Mouse (Mus musculus): Measurements from ENCODE around the gene Tppp3. TPM values are rescaled to one million over a fixed set of nuclear protein-coding genes. Genes with fewer than 3 reads are reported as not detected.
A peak's percentile ranks its signal among the peaks of the same experiment; 100 is the strongest.

Tppp3 gene
- polyA plus RNA-seq, 1 experiment = 0.34 TPM

GRCm38 (mm10) chr8:105514194-105514593 is 42.9 kb upstream of the Tppp3 start:
- Histone ChIP-seq H3K9me3 (ENCODE audit: control insufficient read depth, low read length) (no peaks in the 10 kb centered on the region), H3K4me1 (ENCODE audit: control insufficient read depth) (peaks cover 36% of the 10 kb centered on the region), H3K4me3 (replicated peaks) (no peak overlapping the region), H3K27me3 (ENCODE audit: control insufficient read depth) (peaks cover 49% of the 10 kb centered on the region), H3K36me3 (ENCODE audit: control insufficient read depth) (no peaks in the 10 kb centered on the region)
- TF ChIP-seq GATA1 (IDR thresholded peaks at IDR 0.05; ENCODE audit: low read length) (no peak), TAL1 (IDR thresholded peaks at IDR 0.05; ENCODE audit: low read length) (no peak)

GRCm38 (mm10) chr8:105509997-105510735 is 38.8 kb upstream of the Tppp3 start:
- peaks cover 12% of the 10 kb centered on the region for H3K4me1 ChIP-seq (ENCODE audit: control insufficient read depth)
- TF ChIP-seq GATA1 (IDR thresholded peaks at IDR 0.05; ENCODE audit: low read length) (no peak), TAL1 (IDR thresholded peaks at IDR 0.05; ENCODE audit: low read length) (no peak)
- no peaks in the 10 kb centered on the region for H3K9me3 ChIP-seq (ENCODE audit: control insufficient read depth, low read length)
- H3K4me3 ChIP-seq (replicated peaks) = no peak overlapping the region
- no peaks in the 10 kb centered on the region for H3K36me3 ChIP-seq (ENCODE audit: control insufficient read depth)
- peaks cover 15% of the 10 kb centered on the region for H3K27me3 ChIP-seq (ENCODE audit: control insufficient read depth)

GRCm38 (mm10) chr8:105508758-105509157 is 37.4 kb upstream of the Tppp3 start:
- no peak overlapping the region for H3K4me3 ChIP-seq (replicated peaks)
- no peaks in the 10 kb centered on the region for H3K9me3 ChIP-seq (ENCODE audit: control insufficient read depth, low read length)
- no peaks in the 10 kb centered on the region for H3K36me3 ChIP-seq (ENCODE audit: control insufficient read depth)
- TF ChIP-seq GATA1 (IDR thresholded peaks at IDR 0.05; ENCODE audit: low read length) = no peak
- no peak for TF ChIP-seq TAL1 (IDR thresholded peaks at IDR 0.05; ENCODE audit: low read length)
- H3K4me1 ChIP-seq (ENCODE audit: control insufficient read depth) = peaks cover 8% of the 10 kb centered on the region
- H3K27me3 ChIP-seq (ENCODE audit: control insufficient read depth) = peaks cover 8% of the 10 kb centered on the region

DNA sequence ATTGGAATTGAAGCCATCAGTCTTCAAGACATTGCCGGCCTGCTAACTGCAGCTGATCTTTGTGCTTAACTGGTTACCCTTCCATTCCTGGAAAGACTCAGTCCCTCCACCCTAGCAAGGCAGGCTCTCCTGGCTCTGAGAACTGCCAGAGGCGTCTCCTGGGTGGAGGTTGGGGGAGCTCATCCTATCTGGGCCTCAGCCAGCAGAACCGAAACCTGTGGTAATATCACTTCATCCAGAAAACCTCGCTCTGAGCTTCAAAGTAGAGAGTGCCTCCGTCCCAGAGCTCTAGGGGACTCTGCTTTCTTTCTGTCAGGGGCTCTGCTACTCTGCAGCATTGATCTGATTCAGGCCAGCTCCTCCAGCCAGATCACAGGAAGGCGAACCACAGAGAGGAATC is 35.7 kb upstream of the Tppp3 start:
- Histone ChIP-seq H3K27me3 (ENCODE audit: control insufficient read depth) (peaks cover 8% of the 10 kb centered on the region), H3K4me1 (ENCODE audit: control insufficient read depth) (peaks cover 8% of the 10 kb centered on the region), H3K9me3 (ENCODE audit: control insufficient read depth, low read length) (no peaks in the 10 kb centered on the region), H3K4me3 (replicated peaks) (no peak overlapping the region), H3K36me3 (ENCODE audit: control insufficient read depth) (no peaks in the 10 kb centered on the region)
- TF ChIP-seq TAL1 (IDR thresholded peaks at IDR 0.05; ENCODE audit: low read length) (no peak), GATA1 (IDR thresholded peaks at IDR 0.05; ENCODE audit: low read length) (no peak)

- no peak overlapping the region for H3K4me3 ChIP-seq (replicated peaks)
- TF ChIP-seq TAL1 (IDR thresholded peaks at IDR 0.05; ENCODE audit: low read length) = no peak
- TF ChIP-seq GATA1 (IDR thresholded peaks at IDR 0.05; ENCODE audit: low read length) = no peak
- H3K4me1 ChIP-seq (ENCODE audit: control insufficient read depth) = peaks cover 4% of the 10 kb centered on the region
- no peaks in the 10 kb centered on the region for H3K36me3 ChIP-seq (ENCODE audit: control insufficient read depth)
- H3K27me3 ChIP-seq (ENCODE audit: control insufficient read depth) = peaks cover 11% of the 10 kb centered on the region
- no peaks in the 10 kb centered on the region for H3K9me3 ChIP-seq (ENCODE audit: control insufficient read depth, low read length)
Observed at GRCm38 (mm10) chr8:105504617-105505016, 33.3 kb upstream of the Tppp3 start.

GRCm38 (mm10) chr8:105499787-105500186 is 28.5 kb upstream of the Tppp3 start:
- Histone ChIP-seq H3K4me1 (ENCODE audit: control insufficient read depth) (peaks cover 26% of the 10 kb centered on the region), H3K27me3 (ENCODE audit: control insufficient read depth) (peaks cover 18% of the 10 kb centered on the region), H3K9me3 (ENCODE audit: control insufficient read depth, low read length) (no peaks in the 10 kb centered on the region), H3K4me3 (replicated peaks) (peak overlapping the region; percentile 47), H3K36me3 (ENCODE audit: control insufficient read depth) (no peaks in the 10 kb centered on the region)
- no peak for TF ChIP-seq TAL1 (IDR thresholded peaks at IDR 0.05; ENCODE audit: low read length)
- no peak for TF ChIP-seq GATA1 (IDR thresholded peaks at IDR 0.05; ENCODE audit: low read length)

DNA sequence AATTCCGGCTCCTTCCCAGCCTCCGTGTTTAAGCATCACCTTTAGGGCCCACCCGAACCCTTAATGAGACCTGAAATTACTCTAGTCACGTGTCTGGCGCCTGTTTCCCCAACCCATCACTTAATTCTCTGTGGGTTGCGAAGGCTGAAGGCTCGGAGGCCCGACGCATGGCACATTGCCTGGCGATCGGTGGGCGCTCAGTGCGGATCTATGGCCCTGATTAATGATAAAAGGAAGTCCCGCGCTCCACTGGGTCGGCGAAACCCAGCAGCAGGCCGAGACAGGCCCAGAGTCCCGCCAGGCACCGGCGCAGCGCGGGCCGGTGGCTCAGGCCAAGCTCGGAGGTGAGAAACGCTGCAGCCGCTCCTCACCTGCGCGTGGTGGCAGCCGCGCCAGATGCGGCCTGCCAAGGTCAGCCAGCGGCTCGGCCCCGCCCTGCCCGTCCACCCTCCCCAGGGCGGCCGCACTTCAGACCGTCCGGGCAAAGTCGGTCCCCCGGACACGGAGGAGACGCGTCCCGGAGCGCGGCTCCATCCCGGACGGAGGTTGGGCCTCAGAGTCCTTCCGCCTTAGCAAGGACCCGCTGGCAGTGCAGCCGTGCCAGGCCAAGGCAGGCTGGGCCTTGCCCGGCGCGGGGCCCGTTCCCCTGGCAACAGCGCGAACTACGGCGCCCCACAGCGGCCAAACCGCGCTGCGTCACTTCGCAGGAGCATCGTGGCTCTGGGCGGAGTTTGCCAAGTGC is 25.3 kb upstream of the Tppp3 start, which contains the start of gene Zdhhc1:
Gene Zdhhc1, minus strand, starts transcription at position 464 of the 742 bp plus-strand sequence.
- H3K4me1 ChIP-seq (ENCODE audit: control insufficient read depth) = peaks cover 29% of the 10 kb centered on the region
- TF ChIP-seq TAL1 (IDR thresholded peaks at IDR 0.05; ENCODE audit: low read length) (no peak), GATA1 (IDR thresholded peaks at IDR 0.05; ENCODE audit: low read length) (no peak)
- H3K36me3 ChIP-seq (ENCODE audit: control insufficient read depth) = no peaks in the 10 kb centered on the region
- H3K27me3 ChIP-seq (ENCODE audit: control insufficient read depth) = peaks cover 18% of the 10 kb centered on the region
- H3K9me3 ChIP-seq (ENCODE audit: control insufficient read depth, low read length) = no peaks in the 10 kb centered on the region
- peak within 1 kb of the TSS; percentile 72 for H3K4me3 ChIP-seq (replicated peaks)

DNA sequence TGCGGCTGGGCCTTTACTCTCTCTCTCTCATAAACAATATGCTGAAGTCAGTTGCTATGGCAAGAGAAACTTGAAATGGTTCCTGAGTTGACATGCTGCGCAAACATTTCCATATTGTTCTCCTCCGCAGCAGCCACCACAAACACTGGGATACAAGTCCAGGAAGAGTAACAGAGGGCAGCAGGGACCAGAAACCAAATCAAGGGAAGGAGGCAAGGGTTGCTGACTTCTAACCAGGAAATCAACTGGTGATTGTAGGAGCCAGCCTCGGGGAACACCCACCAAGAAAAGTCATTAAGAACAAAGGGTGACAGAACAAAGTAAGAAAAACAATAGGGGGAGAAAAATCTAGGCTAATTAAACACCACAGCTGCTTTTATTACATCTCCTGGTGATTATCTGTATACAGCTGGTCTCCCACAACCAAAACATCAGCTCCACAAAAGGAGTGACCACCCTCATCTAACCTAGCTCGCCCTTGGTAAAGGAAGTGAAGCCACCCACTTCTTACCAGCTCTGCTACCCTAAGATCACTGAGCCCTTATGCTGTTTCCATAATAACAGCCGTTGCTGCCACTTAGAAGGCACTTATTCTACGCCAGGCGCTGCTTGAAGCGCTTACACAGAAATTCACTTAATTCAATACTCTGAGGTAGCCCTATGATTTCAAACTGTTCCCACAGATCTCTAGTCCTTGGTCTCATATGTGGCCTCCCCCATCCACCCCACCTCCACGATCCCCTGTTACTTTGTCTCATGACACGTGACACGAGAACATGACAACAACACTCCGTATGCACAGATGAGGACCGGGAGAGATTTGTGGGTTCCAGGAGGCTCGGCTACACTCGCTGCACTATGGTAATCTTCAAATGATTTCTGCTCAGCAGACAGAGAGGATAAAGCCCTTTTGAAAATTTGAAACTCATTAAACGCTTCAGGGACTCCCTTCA is 24.3 kb upstream of the Tppp3 start:
- TF ChIP-seq GATA1 (IDR thresholded peaks at IDR 0.05; ENCODE audit: low read length) = no peak
- no peak for TF ChIP-seq TAL1 (IDR thresholded peaks at IDR 0.05; ENCODE audit: low read length)
- H3K4me1 ChIP-seq (ENCODE audit: control insufficient read depth) = peaks cover 39% of the 10 kb centered on the region
- no peak overlapping the region for H3K4me3 ChIP-seq (replicated peaks)
- no peaks in the 10 kb centered on the region for H3K36me3 ChIP-seq (ENCODE audit: control insufficient read depth)
- no peaks in the 10 kb centered on the region for H3K9me3 ChIP-seq (ENCODE audit: control insufficient read depth, low read length)
- peaks cover 18% of the 10 kb centered on the region for H3K27me3 ChIP-seq (ENCODE audit: control insufficient read depth)
